Mouse (Mus musculus) liver, adult 2 months (tissue): Measurements from ENCODE around the gene Ankrd2.

Source experiments
- CTCF ChIP-seq: fragments of 200-500 bp; IDR thresholded peaks from 2 replicates; pipeline ENCODE4 v1.5.1; 2011; ENCODE audit warnings: low read depth, low read length, control low read depth
- POLR2A ChIP-seq: fragments of 200-500 bp; IDR thresholded peaks from 2 replicates; pipeline ENCODE4 v1.6.1; 2011; ENCODE audit warnings: low read length, control low read depth; ENCODE audit not compliant: insufficient read depth; ENCODE audit errors: extremely low read depth

- TF ChIP-seq CTCF (no peak), POLR2A (no peak)
Measured at GRCm38 (mm10) chr19:42004258-42004657, 31.5 kb upstream of the Ankrd2 start.
